Mouse (Mus musculus) T-cell, adult 2 months (primary cell): ENCODE results near the gene Ldhd.
A peak's percentile ranks its signal among the peaks of the same experiment; 100 is the strongest.

Source experiments
- DNase-seq: peaks from one replicate; pipeline ENCODE4 v3.0.0; 2022; ENCODE audit warnings: low spot score

Ldhd gene

GRCm38 (mm10) chr8:111627923-111628322 lies 2.3 kb downstream of the Ldhd start:
- DNase-seq = no peak

GRCm38 (mm10) chr8:111626933-111627332 lies 3.2 kb downstream of the Ldhd start:
- DNase-seq = no peak

- no peak for DNase-seq
Observed at GRCm38 (mm10) chr8:111626528-111626820, 3.7 kb downstream of the Ldhd start.

- DNase-seq = peak; percentile 62
Observed at GRCm38 (mm10) chr8:111625694-111626527, 4.3 kb downstream of the Ldhd start.

- peak; percentile 27 for DNase-seq
Observed at GRCm38 (mm10) chr8:111624853-111625221, 5.3 kb downstream of the Ldhd start.

- no peak for DNase-seq
Observed at GRCm38 (mm10) chr8:111624081-111624852, 5.9 kb downstream of the Ldhd start.

GRCm38 (mm10) chr8:111622553-111622952 lies 7.6 kb downstream of the Ldhd start:
- DNase-seq = no peak

GRCm38 (mm10) chr8:111622104-111622503 lies 8.1 kb downstream of the Ldhd start:
- no peak for DNase-seq

GRCm38 (mm10) chr8:111619936-111620335 lies 10.2 kb downstream of the Ldhd start:
- no peak for DNase-seq

GRCm38 (mm10) chr8:111618273-111618672 lies 11.9 kb downstream of the Ldhd start:
- DNase-seq = no peak

- DNase-seq = no peak
Observed at GRCm38 (mm10) chr8:111617812-111618211, 12.4 kb downstream of the Ldhd start.

GRCm38 (mm10) chr8:111614786-111615701 lies 15.1 kb downstream of the Ldhd start:
- DNase-seq = no peak

GRCm38 (mm10) chr8:111613181-111613580 lies 17.0 kb downstream of the Ldhd start:
- DNase-seq = no peak

- no peak for DNase-seq
Observed at GRCm38 (mm10) chr8:111607414-111607813, 22.8 kb downstream of the Ldhd start.

- no peak for DNase-seq
Observed at GRCm38 (mm10) chr8:111606961-111607360, 23.2 kb downstream of the Ldhd start.

GRCm38 (mm10) chr8:111604986-111605385 lies 25.2 kb downstream of the Ldhd start:
- no peak for DNase-seq

- no peak for DNase-seq
Observed at GRCm38 (mm10) chr8:111602050-111602449, 28.1 kb downstream of the Ldhd start.

GRCm38 (mm10) chr8:111599707-111600444 lies 30.3 kb downstream of the Ldhd start:
- no peak for DNase-seq

- DNase-seq = no peak
Observed at GRCm38 (mm10) chr8:111597310-111597709, 32.9 kb downstream of the Ldhd start.

- DNase-seq = no peak
Observed at GRCm38 (mm10) chr8:111596485-111596821, 33.7 kb downstream of the Ldhd start.

- DNase-seq = peak; percentile 91
Observed at GRCm38 (mm10) chr8:111595712-111596484, 34.3 kb downstream of the Ldhd start.
